Mouse (Mus musculus): Measurements from ENCODE around the gene Foxp1.
A peak's percentile ranks its signal among the peaks of the same experiment; 100 is the strongest.

Foxp1 gene

DNA sequence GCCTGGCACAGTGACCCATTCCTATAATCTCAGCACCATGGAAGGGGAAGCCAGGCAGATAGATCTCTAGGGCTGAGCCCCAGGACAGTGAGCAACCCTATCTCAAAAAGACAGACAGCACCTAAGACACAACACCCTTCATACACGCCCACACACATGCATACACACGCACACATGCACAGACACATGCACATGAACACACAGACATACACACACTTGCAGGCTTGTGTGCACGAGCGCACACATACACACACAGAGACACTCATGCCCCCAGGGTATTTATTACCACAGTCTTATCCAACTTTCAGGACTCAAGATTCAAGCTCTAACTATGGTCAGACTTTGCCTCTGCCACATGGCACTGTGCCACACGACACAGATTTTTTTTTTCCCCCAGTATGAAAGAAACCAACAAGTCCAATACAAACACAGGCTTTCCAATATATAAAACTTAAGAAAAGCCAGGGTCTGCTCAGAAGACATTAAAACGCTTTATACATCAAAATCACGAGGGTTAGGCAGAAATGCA lies 38.3 kb downstream of the Foxp1 start:
- DNase-seq (ENCODE audit: low spot score in 2 of 2) = no peak

GRCm38 (mm10) chr6:99483556-99483955 lies 39.0 kb downstream of the Foxp1 start:
- no peak for DNase-seq (ENCODE audit: low spot score in 2 of 2)

DNA sequence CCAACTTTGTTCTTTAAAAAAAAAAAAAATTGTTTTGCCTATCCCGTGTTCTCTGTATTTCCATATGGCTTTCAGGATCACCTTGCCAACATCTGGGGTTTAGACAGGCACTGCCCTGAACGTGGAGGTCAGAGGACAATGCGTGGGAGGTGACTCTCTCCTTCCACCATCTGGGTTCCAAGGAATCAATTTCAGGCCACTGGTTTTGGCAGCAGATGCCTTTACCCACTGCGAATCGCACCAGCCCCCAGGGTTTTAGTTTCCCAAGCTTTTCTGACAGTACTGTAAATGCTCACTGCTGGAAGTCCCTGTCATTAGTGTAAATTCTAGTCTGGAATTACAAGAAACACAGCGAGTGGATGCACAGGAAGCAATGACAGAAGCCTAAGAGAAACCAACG lies 41.0 kb downstream of the Foxp1 start:
- no peak for DNase-seq (ENCODE audit: low spot score in 2 of 2)

DNA sequence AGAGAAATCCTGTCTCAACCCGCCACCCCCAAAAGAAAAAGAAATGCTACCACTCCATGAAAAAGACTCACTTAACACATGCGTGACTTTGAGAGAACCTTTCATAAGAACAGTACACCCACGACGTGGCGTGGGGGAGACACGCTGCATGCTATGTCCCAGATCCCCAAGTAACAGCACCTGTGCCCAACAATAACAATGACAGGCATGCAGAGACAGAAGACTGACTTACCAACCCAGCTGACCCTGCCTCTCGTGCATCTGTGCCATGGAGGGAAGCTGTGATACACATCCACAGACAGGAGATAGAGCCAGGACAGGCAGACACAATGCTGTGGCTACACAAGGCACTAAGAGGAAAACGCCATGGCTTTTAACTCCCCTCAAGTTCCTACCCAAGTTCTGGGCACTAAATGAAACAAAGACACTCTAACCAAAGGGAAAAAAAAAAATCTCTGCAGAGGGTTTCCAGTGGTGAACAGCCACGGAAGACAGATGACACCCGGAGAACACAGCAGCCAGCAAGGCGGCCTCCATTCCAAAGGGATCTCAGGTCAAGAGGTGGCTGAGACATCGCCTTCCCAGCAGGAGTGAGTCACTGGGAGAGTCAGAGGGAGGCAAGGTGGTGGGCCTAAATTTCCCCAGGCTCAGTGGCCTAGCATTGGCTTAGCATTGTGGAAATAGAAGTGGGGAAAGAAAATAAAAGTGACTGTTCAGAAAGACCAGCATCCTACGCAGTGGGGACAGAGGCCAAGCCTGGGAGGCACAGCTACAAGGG lies 43.5 kb downstream of the Foxp1 start:
- DNase-seq (ENCODE audit: low spot score in 2 of 2) = no peak

- DNase-seq (ENCODE audit: low spot score in 2 of 2) = no peak
These were observed 47.5 kb downstream of the Foxp1 start for GRCm38 (mm10) chr6:99475040-99475439.

DNA sequence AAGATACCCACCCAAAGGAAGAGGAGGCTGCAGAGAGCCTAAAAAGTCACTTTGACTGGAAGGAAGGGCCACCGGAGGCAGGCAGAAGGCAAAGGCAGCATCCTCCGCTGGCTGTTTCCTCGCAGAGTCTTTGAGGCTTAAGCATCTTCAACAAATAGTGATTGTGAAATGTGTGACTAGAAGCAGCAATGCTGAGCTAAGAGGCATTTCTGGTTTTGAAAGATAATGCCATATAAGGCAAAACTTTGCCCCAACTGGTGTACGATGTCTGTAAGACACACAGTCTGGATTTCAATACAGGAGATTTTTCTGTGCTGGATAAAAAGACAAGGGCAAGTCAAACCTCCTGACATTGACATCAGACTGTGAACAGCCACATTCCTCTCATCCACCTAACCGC lies 51.6 kb downstream of the Foxp1 start:
- no peak for DNase-seq (ENCODE audit: low spot score in 2 of 2)

GRCm38 (mm10) chr6:99469134-99469834 lies 53.2 kb downstream of the Foxp1 start:
- DNase-seq (ENCODE audit: low spot score in 2 of 2) = no peak

DNA sequence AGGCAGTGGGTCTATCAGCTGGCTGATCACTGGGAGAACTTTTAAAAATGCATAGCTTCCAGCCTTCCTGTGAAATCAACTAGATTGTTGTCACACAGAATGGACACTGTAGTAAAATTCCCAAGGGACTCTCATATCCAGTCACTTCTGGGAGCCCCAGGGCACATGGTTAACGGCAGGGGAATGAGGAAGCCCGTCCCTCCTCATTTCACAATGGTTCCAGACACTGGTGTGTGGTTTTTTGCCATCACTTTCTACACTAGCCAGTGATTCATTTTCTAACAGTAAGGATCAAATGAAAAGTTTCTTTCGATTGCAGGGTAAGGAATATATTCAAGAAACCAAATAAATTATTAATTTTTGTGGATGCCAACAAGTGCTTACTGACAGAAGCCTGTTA lies 54.7 kb downstream of the Foxp1 start:
- DNase-seq (ENCODE audit: low spot score in 2 of 2) = no peak

DNA sequence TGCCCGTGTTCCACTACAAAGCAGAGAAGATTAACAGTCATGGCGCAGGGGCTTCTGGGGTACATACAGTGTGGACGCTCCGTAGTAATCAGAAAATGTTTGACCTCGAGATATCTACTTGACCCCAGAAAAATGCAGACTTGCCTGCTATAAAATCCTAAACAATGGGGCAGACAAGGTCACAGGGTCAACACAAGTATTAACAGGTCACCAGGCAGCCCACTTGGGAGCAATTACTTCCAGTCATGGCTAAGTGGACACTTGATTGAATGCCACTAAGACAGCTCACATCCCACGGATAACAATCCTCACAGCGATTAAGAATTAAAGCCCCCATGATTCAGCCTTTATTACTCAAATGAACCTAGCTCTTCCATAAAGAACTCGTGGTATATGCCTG lies 55.4 kb downstream of the Foxp1 start:
- DNase-seq (ENCODE audit: low spot score in 2 of 2) = no peak

- DNase-seq (ENCODE audit: low spot score in 2 of 2) = no peak
These were observed 56.2 kb downstream of the Foxp1 start for GRCm38 (mm10) chr6:99466354-99466753.

- no peak for DNase-seq (ENCODE audit: low spot score in 2 of 2)
These were observed 58.1 kb downstream of the Foxp1 start for GRCm38 (mm10) chr6:99464449-99464848.

GRCm38 (mm10) chr6:99463906-99464305 lies 58.6 kb downstream of the Foxp1 start:
- no peak for DNase-seq (ENCODE audit: low spot score in 2 of 2)

- DNase-seq (ENCODE audit: low spot score in 2 of 2) = no peak
These were observed 63.7 kb downstream of the Foxp1 start for GRCm38 (mm10) chr6:99458775-99459174.

DNA sequence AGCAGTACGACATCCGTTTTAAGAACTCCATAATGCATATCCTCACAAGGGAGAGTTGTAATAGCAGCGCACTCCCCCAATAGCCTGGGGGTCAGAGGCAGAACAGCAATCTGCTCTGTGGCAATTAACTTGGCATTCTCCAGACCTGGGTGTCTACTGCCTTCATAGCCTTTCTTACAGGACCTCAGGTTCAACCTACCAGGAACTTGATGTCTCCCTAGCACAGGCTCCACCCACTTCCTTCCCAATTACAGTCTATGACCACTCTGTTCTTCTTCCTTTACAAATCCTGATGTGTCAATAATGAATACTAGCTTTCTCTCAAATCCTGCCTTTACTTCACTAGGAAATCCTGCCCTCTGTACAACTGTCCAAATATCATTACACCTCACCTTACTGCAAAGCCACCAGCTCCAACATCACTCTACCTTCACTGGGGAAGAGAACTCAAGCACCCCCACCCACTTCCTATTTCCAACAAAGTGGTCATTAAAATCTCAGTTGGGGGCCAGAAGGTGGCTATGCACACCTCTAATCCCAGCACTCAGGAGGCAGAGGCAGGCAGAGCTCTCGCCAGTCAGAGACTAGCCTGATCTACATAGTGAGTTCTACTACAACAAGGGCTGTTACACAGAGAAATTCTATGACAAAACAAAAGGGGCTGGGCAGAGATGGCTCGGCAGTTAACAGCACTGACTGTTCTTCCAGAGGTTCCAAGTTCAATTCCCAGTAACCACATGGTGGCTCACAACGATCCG lies 68.6 kb downstream of the Foxp1 start:
- no peak for DNase-seq (ENCODE audit: low spot score in 2 of 2)

DNA sequence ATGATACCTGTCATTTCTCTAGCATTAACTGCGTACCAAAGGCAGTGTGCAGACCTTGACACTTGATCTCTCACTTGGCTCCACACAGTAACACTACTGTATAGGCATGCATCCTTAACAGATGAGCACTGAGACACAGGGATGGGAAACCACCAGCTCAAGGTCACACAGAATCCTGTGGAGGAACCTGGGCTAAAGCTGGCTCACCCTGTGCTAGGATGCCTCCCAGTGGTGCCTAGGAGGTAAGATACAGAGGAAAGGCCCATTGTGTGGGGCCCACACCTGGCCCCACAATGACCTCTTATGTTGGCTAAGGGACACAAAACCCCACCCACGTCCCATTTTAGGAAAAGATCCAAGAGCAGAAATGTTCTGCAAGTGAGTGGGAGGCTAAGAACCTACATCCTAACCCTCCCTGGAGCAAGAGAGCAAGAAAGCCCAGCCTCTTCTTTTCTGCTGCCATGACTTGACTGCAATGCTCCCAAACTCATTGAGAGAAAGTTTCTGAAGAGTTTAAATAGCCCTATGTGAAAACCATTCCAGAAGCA lies 69.8 kb downstream of the Foxp1 start:
- DNase-seq (ENCODE audit: low spot score in 2 of 2) = peak in 1 of 2 experiments; percentile 20

- DNase-seq (ENCODE audit: low spot score in 2 of 2) = no peak
These were observed 71.0 kb downstream of the Foxp1 start for GRCm38 (mm10) chr6:99451479-99451878.

- no peak for DNase-seq (ENCODE audit: low spot score in 2 of 2)
These were observed 75.1 kb downstream of the Foxp1 start for GRCm38 (mm10) chr6:99447447-99447846.

GRCm38 (mm10) chr6:99446801-99447415 lies 75.6 kb downstream of the Foxp1 start:
- DNase-seq (ENCODE audit: low spot score in 2 of 2) = no peak

- DNase-seq (ENCODE audit: low spot score in 2 of 2) = no peak
These were observed 79.1 kb downstream of the Foxp1 start for GRCm38 (mm10) chr6:99443460-99443859.

DNA sequence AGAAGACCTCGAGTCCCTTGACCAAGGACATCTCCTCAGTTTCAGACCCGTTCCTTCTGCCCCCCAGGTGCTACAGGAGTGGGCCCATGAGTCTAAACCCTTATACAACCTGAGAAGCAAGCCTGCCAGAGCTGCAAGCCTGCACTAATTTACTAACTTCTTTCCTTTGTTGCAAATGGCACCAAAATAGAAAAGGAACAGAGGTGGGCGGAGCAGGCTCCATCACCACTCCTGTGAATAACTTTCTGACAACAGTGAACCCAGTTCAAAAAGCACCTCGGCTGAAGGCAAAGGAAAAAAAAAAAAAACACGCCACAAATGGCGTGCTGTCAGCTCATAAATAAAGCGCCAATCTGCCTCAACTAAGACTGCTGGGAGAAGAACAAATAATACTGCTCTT lies 81.4 kb downstream of the Foxp1 start:
- no peak for DNase-seq (ENCODE audit: low spot score in 2 of 2)

DNA sequence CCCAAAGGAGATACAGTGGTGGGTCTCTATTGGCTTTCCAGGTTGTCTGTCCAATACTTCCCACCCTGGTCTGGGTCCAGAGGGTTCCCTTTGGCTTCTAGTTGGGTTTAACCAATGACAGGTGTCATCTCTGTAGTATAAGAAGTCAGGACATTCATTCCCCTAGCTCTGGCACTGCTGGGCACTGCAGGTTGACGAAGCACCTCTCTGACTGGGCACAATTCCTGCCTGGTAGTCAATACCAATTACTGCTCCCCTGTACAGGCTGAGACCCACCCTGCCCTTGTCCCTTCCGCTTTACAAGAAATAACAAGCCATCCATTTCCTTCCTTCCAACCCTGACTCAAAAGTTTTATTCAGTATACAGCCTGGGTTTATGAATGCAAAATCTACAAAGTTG lies 81.9 kb downstream of the Foxp1 start:
- DNase-seq (ENCODE audit: low spot score in 2 of 2) = no peak
